Mouse (Mus musculus): ENCODE measurements around the gene Abcc4. TPM values are rescaled to one million over a fixed set of nuclear protein-coding genes. Genes with fewer than 3 reads are reported as not detected.

Gene Abcc4
- total and polyA plus RNA-seq, 3 experiments = 10.4 to 28.7 (median 26.5) TPM

GRCm38 (mm10) chr14:118433848-118434247, 272.2 kb downstream of the Abcc4 start:
- Histone ChIP-seq H3K4me3 (replicated peaks in 1 of 3; ENCODE audit: low read depth in 2 of 3, low read length in 2 of 3, poor library complexity in 1 of 3) (no peak overlapping the region), H3K9me3 (replicated peaks; ENCODE audit: low read length) (peaks cover 10% of the 10 kb centered on the region), H3K4me1 (ENCODE audit: control insufficient read depth in 1 of 2, insufficient read depth in 2 of 2) (peaks cover 3 to 18% of the 10 kb centered on the region in 2 experiments; a peak in 3 of 4 replicates), H3K36me3 (replicated peaks in 1 of 2; ENCODE audit: control insufficient read depth in 1 of 2, insufficient read depth in 1 of 2, low read length in 1 of 2) (no peaks in the 10 kb centered on the region), H3K79me2 (replicated peaks; ENCODE audit: control insufficient read depth, extremely low read depth, insufficient read depth, poor library complexity, severe bottlenecking) (no peaks in the 10 kb centered on the region), H3K27me3 (replicated peaks) (no peaks in the 10 kb centered on the region), H3K27ac (ENCODE audit: insufficient read depth, low read depth) (no peak overlapping the region), H3K4me2 (ENCODE audit: insufficient read depth, low read depth, poor library complexity, severe bottlenecking) (no peak overlapping the region), H3K9ac (ENCODE audit: insufficient read depth, low read depth) (no peak overlapping the region)
- TF ChIP-seq RCOR1 (conservative IDR thresholded peaks at IDR 0.05; ENCODE audit: low read depth, low read length) = no peak
- TF ChIP-seq NRF1 (IDR thresholded peaks at IDR 0.05; ENCODE audit: low read depth, low read length) = no peak
- no peak for TF ChIP-seq BHLHE40 (IDR thresholded peaks at IDR 0.05; ENCODE audit: low read depth, low read length)
- no peak for TF ChIP-seq MAZ (IDR thresholded peaks at IDR 0.05; ENCODE audit: low read depth, low read length)
- TF ChIP-seq CTCF (conservative IDR thresholded peaks at IDR 0.05 in 1 of 2, IDR thresholded peaks at IDR 0.05 in 1 of 2; ENCODE audit: low read depth in 2 of 2, low read length in 2 of 2) = no peak
- no peak for TF ChIP-seq HCFC1 (IDR thresholded peaks at IDR 0.05; ENCODE audit: low read depth, low read length)
- no peak for TF ChIP-seq KAT2A (IDR thresholded peaks at IDR 0.05; ENCODE audit: insufficient replicate concordance, low read length)
- in situ Hi-C loops (cut with MboI; ENCODE audit: low pct_ligation_motif_present, low pct_unique_long_range_greater_than_20kb, low sequenced_read_pairs) (no loop called here), dilution Hi-C loops (cut with MboI; ENCODE audit: extremely low pct_ligation_motif_present, extremely low pct_unique_long_range_greater_than_20kb, low sequenced_read_pairs) (no loop called here)
- no peak for DNase-seq (ENCODE audit: extremely low read depth)

Other genes starting within 250 kb of the Abcc4 start
- gene Cldn10, start 81.7 kb upstream of the Abcc4 start, total RNA-seq (2012; rRNA removed) = not detected in 2 replicates
- 0.18 TPM in 1 of 2 replicates, not detected in the other for gene Cldn10, start 81.7 kb upstream of the Abcc4 start, total RNA-seq (2014; rRNA removed)
- not detected in 2 replicates for gene Cldn10, start 81.7 kb upstream of the Abcc4 start, polyA plus RNA-seq (2012; ENCODE audit: insufficient read length, low read depth)
- gene Dzip1, start 219.2 kb upstream of the Abcc4 start, total RNA-seq (2012; rRNA removed) = 0.29 and 0.51 TPM in 2 replicates
- 0.16 and 0.19 TPM in 2 replicates for gene Dzip1, start 219.2 kb upstream of the Abcc4 start, total RNA-seq (2014; rRNA removed)
- gene Dzip1, start 219.2 kb upstream of the Abcc4 start, polyA plus RNA-seq (2012; ENCODE audit: insufficient read length, low read depth) = 0.68 and 0.83 TPM in 2 replicates
- gene Dnajc3, start 231.8 kb upstream of the Abcc4 start, total RNA-seq (2012; rRNA removed) = 29.0 and 42.7 TPM in 2 replicates
- 40.6 and 43.2 TPM in 2 replicates for gene Dnajc3, start 231.8 kb upstream of the Abcc4 start, total RNA-seq (2014; rRNA removed)
- gene Dnajc3, start 231.8 kb upstream of the Abcc4 start, polyA plus RNA-seq (2012; ENCODE audit: insufficient read length, low read depth) = 30.8 and 31.6 TPM in 2 replicates